Mouse (Mus musculus): ENCODE data around the gene Sema4g. TPM values are rescaled to one million over a fixed set of nuclear protein-coding genes. Genes with fewer than 3 reads are reported as not detected.
A peak's percentile ranks its signal among the peaks of the same experiment; 100 is the strongest.

The Sema4g gene
- polyA plus RNA-seq (2012; rRNA removed), result 15.5 and 18.5 TPM in 2 replicates

DNA sequence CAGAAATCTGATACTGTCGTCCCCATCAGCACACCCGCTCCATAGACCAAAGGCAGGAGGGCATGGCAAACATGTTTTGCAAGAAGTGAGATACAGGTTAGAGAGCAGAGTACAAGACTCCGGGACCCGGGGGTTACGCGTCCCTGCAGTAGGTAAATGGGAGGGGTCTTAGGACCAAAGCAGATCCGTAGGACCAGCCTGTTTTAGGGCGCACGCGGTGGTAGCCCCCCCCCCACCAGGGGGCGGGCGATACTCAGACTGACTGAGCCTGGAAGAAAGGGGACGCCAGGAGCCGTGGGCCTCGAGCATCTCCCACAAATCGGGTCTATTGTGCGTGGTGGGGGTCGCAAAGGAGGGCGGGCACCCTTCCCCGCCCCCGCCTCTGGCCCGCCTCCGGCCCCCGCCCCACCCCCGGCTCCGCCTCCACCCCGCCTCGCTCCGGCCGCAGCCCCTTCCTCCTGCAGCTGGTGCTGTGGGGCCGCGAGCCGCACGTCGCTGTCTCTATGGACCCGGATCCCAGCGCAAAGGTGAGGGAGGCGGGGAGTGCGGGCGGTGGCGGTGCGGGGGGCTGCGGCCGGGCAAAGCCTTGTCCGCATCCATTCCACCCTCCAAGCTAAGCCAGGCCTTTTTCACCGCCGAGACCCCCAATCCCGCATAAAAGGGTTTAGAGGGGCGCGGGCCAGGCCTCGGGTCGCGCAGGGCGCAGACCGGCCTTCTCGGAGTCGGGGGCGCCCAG lies at the start of gene Sema4g:
Gene Sema4g, plus strand, starts transcription at position 271 of the 736 bp plus-strand sequence.
- no peak for DNase-seq (ENCODE audit: low read depth)

DNA sequence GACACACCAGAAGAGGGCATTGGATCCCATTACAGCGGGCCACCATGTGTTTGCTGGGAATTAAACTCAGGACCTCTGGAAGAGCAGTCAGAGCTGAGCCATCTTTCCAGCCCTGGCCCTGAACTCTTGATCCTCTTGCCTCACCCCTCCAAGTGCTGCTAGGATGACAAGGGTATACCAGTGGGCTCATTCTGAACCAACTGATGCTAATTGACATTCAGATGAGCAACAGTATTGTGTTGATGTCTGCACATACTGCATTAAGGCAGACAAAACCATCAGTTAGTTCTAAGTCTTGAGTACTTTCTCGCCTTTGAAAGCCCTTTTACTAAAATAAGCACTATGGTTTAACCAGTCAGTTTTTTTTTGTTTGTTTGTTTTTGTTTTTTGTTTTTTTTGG lies 29.3 kb upstream of the Sema4g start:
- DNase-seq (ENCODE audit: low read depth), result no peak

DNA sequence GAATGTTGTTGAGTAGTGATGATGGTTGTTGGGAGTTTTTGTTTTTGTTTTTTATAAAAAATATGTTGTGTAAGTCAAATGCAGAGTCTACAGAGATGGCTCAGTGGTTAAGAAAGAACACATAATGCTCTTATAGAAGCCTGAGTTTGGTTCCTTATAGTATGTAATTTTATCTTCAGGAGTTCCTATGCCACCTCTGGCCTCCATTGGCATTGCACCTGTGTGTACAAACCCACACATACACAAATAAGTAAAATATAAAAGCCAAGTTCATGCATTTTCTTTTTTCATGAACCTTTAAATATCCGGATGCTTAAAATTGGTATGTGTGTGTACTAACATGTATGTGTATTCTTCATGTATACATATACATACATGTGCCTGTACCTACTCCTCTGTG lies 22.9 kb upstream of the Sema4g start:
- no peak for DNase-seq (ENCODE audit: low read depth)

DNA sequence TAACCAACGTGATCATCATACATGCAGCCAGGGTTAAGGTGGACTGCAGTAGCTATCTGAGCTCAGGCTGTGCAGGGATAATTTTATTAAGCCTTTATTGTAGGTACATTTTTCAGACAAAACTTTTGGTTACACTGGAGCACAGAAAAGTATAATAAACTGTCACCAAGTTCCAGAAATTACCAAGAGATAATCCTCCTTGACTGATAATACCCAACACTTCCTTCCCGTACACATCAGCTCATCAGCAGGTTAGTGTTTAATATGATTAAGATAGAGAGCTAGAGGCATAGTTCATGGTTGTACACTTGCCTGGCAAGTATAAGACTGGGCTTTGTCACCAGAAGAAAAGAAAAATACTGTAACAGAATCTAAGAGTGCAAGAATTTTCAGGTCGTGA lies 20.6 kb upstream of the Sema4g start:
- DNase-seq (ENCODE audit: low read depth), result no peak

DNA sequence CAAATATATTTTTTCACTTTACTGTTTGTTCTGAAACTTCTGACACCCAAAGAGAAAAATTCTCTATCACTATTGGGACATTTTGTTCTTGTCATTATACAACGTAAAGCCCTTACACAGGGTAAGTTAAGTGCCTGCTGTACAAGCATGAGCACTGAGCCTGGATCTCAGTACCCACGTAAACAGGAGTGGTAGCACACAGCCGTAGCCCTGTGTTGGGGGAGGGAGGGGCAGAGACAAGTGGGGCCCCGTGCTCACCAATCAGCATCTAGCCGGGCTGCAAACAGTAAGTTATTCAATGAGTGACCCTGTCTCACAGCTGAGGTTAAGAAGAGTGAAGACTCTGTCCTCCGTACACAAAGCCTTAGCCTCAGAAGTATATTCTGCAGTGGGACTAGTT lies 12.3 kb upstream of the Sema4g start:
- no peak for DNase-seq (ENCODE audit: low read depth)

DNA sequence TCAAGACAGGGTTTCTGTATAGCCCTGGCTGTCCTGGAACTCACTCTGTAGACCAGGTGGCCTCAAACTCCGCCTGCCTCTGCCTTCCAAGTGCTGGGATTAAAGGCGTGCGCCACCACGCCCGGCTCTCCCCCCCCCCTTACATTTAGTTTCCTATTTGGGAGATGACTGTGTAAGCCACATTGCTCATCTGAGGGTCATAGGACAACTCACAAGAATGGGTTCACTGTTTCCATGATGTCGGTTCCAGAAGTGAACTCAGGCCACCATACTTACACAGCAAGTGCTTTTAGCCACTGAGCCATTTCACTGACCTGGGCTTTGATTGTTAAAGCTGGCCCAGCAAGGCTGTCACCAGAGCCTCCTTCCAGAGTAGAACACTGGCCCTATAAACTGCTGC lies 11.8 kb upstream of the Sema4g start:
- no peak for DNase-seq (ENCODE audit: low read depth)

DNA sequence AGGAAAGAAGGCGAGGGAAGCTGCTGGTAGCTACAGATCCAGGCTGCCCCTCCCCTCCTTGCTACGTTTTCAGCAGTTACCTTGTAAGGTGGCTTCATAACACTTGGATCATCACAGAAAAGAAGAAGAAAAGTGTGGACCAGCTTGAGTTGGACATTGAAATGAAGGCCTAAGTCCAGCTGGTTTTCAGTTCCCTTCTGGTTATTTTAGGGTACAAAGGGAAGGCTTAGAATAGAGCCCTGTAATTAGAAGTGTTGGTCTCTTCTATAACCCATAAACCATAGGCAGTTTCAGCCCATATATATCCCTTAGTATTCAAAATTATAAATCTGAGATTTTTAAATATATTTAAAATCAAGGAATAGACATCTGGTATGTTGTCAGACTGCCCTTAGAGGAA lies 8.1 kb upstream of the Sema4g start:
- no peak for DNase-seq (ENCODE audit: low read depth)

DNA sequence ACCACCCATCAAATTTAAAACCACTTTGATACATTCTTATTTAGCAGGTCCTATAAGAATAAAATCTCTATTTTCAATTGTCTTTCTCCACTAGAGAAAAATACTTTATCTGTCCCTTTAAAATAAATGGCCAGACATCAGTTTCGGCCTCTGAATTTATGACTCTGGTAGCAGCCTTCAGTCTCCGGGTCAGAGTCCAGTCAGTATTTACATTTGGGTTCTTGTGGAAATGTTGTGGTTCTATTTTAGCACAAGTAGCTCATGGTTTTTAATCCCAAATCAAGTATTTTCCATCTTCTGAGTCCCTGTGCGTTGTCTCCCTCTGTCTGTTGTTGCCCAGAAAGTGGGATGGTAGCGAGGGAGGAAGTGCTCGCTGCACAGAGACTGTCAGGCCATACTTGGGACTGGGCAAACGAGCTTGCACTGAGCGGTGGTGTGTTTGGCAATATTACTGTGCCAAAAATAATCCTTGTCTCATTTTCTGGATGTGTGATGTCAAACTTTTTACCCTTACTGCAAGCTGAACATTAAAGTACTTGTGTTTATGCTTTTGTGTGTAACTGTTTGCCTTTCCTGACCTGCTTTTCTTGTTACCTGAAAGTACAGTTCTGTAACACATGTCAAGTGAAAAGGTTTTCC lies 6.3 kb upstream of the Sema4g start:
- no peak for DNase-seq (ENCODE audit: low read depth)

DNA sequence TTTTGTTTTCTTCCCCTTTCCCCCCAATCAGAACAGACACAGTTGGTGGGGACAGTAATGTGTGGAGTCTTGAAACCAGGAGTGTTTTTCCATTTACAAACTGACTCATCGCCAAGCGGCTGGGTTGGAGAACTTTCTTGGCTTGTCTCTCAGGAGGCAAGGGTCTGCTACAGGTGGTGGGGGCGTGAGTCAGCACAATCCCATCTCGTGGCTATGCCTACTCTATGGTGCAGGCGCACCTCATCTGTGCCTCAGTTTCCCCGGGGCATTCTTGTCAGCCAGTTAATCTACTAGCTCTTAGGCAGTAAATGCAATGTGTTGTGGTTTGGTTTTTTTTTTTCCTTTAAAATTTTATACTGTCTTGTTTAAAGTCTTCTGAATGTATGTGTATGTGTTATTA lies 5.5 kb upstream of the Sema4g start:
- no peak for DNase-seq (ENCODE audit: low read depth)

DNA sequence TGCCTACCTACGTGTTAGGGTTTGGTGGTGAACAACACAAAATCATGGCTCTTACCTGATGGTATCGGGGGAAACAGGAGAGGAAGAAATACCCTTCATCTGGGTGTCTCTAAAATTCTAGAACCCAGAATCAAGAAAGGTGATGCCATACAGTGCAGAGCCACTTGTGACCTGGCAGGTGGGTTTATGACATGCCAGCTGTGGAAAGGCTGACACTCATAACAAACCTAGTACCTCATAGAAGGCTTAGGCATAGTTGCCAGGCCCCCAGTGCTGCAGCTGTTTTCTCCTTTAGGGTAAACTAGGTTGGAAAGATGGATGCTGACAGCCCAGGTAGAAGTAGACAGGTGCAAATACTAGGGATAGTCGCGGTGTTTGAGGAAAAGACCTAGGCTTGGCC lies 4.5 kb upstream of the Sema4g start:
- DNase-seq (ENCODE audit: low read depth), result no peak

DNA sequence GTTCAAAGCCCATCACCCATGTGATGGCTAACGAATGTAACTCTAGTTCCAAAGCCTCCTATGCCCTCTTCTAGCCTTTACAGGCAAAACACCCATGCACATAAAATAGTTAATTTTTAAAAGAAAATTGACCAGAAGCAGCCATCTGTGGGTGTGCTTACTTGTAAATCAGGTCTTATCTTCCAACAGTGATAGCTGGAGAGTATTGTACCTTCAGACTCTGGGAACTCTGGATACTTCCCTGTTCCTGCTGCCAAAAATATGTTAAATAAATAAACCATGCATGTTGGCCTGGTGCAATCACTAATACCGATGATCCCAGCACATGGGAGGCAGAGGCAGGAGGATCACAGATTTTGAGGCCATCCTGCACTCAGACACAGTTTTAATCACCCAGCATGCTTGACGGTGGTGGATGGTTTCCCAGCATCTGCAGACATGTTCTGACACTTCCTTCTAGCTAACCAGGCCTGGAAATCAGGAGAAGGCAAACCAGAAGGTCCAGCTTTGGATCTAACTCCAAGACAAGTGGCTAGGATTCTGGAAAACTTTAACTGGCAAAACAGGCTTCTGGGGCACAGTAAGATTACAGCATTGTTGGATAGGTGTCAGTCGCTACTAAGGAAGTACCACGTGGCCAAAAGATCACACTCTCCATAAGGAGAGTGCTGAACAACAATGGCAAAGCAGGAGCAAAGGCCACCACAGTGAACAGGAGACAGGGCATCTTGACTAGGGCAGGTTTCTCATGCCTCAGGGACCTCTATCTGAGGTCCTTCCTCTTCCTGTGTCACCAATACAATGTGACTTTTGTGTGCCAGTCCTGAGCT lies 3.5 kb upstream of the Sema4g start:
- DNase-seq (ENCODE audit: low read depth), result peak; percentile 68

DNA sequence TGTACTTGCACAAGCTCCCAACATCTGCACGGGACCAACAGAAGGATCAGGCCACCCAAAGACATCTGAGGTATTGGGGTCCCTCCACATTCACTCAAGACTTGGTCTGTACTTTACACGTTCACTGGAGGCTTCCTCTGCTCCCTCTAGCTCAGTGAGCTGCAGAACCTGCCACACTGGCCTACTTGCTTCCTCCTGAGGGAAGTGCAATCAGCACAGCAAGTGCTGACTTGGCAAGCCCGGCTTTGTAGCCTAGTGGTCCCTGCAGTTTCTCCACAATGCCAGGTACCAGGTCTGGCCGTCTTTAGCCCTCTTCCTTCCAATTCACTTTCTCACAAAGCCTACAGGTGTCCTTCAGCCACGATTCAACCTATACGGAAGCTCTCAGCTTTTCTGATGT lies 1.9 kb upstream of the Sema4g start:
- DNase-seq (ENCODE audit: low read depth), result no peak

DNA sequence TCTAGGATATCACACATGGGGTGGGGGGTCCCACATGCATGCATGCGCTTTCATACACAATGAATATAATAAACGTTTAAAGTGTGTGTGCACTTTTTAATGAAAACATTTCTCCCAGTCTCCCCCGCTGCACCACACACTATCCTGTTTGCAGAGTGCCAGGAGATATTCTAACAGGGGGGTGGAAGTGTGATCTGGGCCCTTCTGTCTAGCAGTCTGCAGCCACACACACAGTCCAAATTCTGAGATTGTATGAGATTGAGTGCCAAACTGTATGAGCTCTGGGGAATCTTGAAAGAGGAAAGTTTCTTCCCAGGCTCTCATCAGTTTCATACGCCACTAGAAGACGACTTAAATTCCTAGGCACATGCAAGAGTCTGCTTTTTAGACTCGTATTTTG lies 1.1 kb upstream of the Sema4g start:
- DNase-seq (ENCODE audit: low read depth), result no peak

DNA sequence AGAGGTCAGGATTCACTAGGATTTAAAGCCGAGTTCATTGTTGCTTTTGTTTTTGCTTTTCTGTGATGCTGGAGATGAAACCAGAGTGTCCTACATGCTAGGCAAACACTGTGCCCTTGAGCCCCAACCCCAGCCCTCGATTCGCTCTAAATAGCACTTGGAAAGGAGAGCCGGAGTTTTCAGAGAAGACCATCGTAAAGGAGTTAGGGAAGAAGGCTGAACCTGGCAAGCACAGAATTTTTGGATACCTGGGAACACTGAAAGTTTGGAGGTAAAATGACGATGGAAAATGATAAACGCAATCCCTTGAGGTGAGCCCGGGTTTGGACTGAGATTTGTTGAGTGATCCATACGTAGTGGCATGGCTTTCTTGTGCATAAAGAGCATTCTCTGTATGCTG lies 580 bp upstream of the Sema4g start:
- no peak for DNase-seq (ENCODE audit: low read depth)

DNA sequence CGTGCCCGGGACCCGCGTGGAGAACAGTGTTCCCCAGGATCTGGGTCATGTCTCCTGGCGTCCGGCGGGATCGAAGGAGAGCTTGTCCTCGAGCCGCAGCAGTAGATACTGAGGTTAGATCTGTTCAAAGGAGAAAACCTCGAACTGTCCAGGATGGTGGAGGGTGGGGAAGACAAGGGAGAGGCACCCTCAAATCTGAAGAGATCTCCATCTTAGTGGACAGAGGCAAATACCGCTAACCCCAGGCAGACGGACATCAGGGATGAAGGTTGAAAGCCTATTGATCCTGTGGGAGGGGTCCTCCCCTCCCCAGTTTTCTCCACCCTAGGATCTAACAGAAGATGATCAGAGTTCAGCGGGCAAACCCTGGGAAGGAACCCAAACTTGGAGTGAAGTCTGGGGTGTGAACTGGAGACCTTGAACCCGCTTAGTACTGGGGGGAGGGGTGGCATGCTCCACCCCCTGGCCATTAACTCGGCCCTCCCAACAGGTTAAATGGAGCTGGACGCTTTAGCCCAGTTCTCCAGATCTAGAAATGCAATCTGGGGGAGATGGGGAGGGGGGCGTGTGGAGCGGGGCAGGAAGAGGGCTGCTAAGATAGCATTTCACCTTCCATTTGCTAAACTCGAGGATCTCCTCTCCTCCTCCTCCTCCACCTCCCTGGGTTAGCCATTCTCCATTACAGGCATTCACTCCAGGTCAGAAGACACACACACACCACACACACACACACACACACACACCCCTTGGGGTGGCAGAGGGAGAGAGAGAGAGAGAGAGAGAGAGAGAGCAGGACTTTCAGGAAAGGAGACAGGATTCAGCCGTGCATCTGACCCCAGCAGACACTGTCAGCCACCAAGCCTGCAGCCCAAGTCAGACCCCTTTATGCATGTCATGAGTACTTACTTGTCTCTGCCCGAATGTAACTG lies 930 bp downstream of the Sema4g start:
- no peak for DNase-seq (ENCODE audit: low read depth)

DNA sequence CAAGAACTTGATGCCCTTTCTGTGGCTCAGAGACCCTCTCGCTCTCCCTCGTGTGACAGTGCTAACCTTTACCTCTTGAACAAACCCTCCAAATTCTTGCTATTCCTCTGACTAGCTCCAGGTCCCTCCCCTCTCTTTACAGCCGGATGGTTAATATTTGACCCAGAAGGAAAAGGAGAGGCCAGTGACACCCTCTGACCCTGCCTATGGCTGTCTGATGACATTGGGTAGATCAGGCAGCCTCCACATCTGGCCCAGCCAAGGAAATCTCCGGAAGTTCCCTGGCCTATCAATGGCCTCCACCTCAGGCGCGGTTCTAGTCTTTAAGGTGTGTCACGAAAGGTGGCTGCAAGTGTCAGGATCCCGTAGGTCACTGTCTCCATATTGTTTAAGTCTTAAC lies 2.1 kb downstream of the Sema4g start:
- DNase-seq (ENCODE audit: low read depth), result no peak

DNA sequence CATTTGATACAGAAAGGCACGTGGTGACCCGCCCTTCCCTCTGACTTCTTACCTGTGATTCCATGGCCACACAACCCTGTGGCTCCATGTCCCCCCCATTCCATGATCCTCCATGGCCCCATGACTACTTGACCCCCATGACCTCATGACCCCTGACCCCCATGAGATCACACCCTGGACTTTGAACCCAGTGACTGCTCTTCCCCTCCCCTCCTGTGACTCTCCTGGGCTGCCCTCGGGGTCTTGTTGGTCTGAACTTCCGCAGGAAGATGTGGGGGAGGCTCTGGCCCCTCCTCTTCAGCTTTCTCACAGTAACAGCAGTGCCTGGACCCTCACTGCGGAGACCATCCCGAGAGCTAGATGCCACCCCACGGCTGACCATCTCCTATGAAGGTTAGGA lies 3.3 kb downstream of the Sema4g start:
- DNase-seq (ENCODE audit: low read depth), result no peak

DNA sequence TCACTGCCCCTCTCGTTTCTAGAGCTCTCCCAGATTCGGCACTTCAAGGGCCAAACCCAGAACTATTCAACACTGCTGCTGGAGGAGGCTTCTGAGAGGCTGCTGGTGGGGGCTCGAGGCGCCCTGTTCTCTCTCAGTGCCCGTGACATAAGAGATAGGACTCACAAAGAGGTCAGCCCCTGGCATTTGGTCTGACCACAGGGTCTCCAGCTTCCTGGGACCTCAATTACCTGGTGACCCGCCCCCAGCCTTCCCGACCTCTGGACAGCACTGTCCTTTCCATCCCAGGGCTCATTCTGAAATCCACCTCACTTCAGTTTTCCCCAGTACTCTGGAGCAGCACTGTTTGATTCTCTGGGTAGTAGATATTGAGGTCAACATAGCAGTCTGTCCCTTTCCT lies 3.8 kb downstream of the Sema4g start:
- no peak for DNase-seq (ENCODE audit: low read depth)

DNA sequence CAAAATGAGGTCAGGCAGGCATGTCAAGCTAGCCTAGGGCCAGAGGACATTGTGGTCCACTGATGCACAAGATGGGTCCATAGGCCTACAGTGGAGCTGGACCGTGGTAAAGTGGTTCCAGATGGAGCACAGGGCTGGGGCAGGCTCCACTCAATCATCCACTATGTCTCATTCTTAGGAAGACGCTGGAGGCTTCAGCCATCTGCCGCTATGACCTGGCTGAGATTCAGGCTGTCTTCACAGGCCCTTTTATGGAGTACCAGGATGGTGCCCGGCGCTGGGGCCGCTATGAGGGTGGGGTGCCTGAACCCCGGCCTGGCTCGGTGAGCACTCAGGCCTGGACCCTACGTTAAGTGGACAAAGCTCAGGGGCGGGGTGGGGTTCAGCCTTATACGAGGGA lies 8.9 kb downstream of the Sema4g start:
- DNase-seq (ENCODE audit: low read depth), result no peak

DNA sequence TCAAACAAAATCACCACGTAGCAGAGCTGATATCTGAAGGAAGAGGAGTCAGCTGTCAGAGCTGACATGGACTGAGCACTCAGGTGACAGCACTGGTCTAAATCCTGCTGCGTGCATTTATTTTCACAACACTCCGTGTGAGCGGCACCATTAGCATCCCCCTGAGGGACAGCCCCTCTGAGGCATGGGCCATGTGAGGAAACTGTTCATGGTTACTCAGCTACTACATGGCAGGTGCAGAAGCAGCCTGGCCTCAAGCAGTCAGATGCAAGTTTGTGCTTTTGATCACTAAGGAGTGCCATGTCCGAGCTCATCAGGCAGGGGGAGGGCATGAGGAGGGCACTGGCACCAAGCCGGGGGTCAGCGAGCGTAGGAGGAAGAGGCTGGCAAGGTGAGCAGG lies 10.7 kb downstream of the Sema4g start:
- no peak for DNase-seq (ENCODE audit: low read depth)

DNA sequence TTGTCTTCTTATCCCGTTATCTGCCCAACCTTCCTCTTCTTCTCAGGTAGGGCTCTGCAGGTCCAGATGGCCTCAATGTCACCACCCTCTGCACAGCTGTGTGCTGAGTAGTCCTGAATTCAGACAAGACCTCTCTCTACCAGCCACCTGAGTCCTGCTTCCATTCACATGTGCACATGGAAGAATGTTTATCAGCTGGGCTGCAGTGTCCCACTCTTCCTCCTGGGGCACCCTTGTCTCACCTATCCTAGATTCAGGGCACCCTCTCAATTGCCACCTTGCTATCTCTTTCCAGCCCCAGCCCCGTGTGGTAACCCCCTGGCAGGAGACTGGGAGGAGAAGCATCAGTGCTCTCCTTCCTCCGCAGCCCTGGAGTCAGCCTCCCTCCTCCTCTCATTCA lies 13.4 kb downstream of the Sema4g start:
- no peak for DNase-seq (ENCODE audit: low read depth)
